In genomic region chr15:97033485-97033991, GRCm38 (mm10) we compare ENCODE assay signal across 13 mouse cellular contexts. TPM values are rescaled to one million over a fixed set of nuclear protein-coding genes. Genes with fewer than 3 reads are reported as not detected.
DNase-seq lines count a peak whose midpoint lies in the region; ATAC-seq lines count a peak whose summit lies in the region.
"Had no signal": no experiment of that assay in that cellular context is flagged by ENCODE, and none has a peak within 500 bp of the region (broad histone marks: within the 10 kb centered on the region; RNA-seq: fewer than 3 reads in every experiment).

No protein-coding gene starts in this region.

- peaks cover 8% of the 10 kb centered on the region; the same call in 1 of the 2 replicates for H3K36me3 ChIP-seq in heart, embryonic 12.5 days
- H3K36me3 ChIP-seq in neural tube, embryonic 15.5 days = no peaks in the 10 kb centered on the region

- peaks cover 25% of the 10 kb centered on the region for H3K4me1 ChIP-seq in heart, embryonic 12.5 days (replicated peaks)
- H3K4me1 ChIP-seq in neural tube, embryonic 15.5 days = no peaks in the 10 kb centered on the region

- 15% methylated on average over 9 of the region's 9 CpGs for WGBS in heart, embryonic 12.5 days
- WGBS in neural tube, embryonic 15.5 days = 56% methylated on average over 9 of the region's 9 CpGs

- no peak overlapping the region for H3K4me3 ChIP-seq in heart, embryonic 12.5 days
- no peak overlapping the region for H3K4me3 ChIP-seq in neural tube, embryonic 15.5 days (replicated peaks)

- no peaks in the 10 kb centered on the region for H3K27me3 ChIP-seq in heart, embryonic 12.5 days (replicated peaks)
- H3K27me3 ChIP-seq in neural tube, embryonic 15.5 days (replicated peaks) = no peaks in the 10 kb centered on the region

- H3K27ac ChIP-seq in heart, embryonic 12.5 days (ENCODE audit: poor library complexity, severe bottlenecking) = peak overlapping the region; percentile 86
- no peak overlapping the region for H3K27ac ChIP-seq in neural tube, embryonic 15.5 days (replicated peaks)

- no peaks in the 10 kb centered on the region for H3K9me3 ChIP-seq in heart, embryonic 12.5 days (replicated peaks)
- no peaks in the 10 kb centered on the region for H3K9me3 ChIP-seq in neural tube, embryonic 15.5 days (replicated peaks)

- peak; percentile 73 for ATAC-seq in heart, embryonic 12.5 days (ENCODE audit: insufficient number of reproducible peaks, low FRiP score)
- ATAC-seq in neural tube, embryonic 15.5 days (ENCODE audit: low FRiP score) = no peak
- ATAC-seq: CD4-positive, CD25-positive, alpha-beta regulatory T cell, adult 4 months; inflammation-experienced regulatory T-cells, adult 6 months had no signal

- no peak overlapping the region for H3K9ac ChIP-seq in heart, embryonic 12.5 days
- H3K9ac ChIP-seq in neural tube, embryonic 15.5 days (replicated peaks) = no peak overlapping the region

- intact Hi-C loops in heart, postnatal 25 days (cut with DNase I) = no loop called here

- H3K4me2 ChIP-seq in heart, embryonic 12.5 days = no peak overlapping the region
- H3K4me2 ChIP-seq in neural tube, embryonic 15.5 days = no peak overlapping the region

- no peak for DNase-seq in heart, postnatal 25 days (ENCODE audit: low spot score)
- peak; percentile 58 for DNase-seq in neural tube, embryonic 10.5 days (ENCODE audit: extremely low spot score, low spot score)
- peak; percentile 32 for DNase-seq in heart, postnatal 4 days
- peak; percentile 74 for DNase-seq in yolk sac, embryonic 10.5 days (ENCODE audit: low spot score)
- no peak for DNase-seq in spleen, postnatal 36 days (ENCODE audit: low spot score in 2 of 2)
- no peak for DNase-seq in adrenal gland, adult 2 months
- DNase-seq: cerebellum, adult 9-10 months; gastrocnemius, postnatal 25 days; lung, adult 2 months had no signal

RNA-seq across cellular contexts. Expression of gene Slc38a4, which starts 22.2 kb away (rescaled TPM):
- polyA plus RNA-seq in heart, embryonic 12.5 days (2016; fragmentation: Nextera tagmentation; extraction: Ambion mirVana) = 159 and 174 TPM in 2 replicates
- 10 to 100 TPM; 10.6 to 17.1 TPM for total RNA-seq in heart, postnatal 25 days (2021)
- 5.0 and 11.7 TPM in 2 replicates for polyA plus RNA-seq in neural tube, embryonic 15.5 days (2015; fragmentation: Nextera tagmentation; extraction: Ambion mirVana)
- total RNA-seq in heart, postnatal 4 days (2021) = 10 to 100 TPM; 76.1 to 79.8 TPM
- total RNA-seq in adrenal gland, adult 2 months (2021) = 1 to 10 TPM; 4.3 to 7.2 TPM
- polyA plus RNA-seq in adrenal gland, adult 2 months (2012; rRNA removed) = 0.90 and 1.8 TPM in 2 replicates
- polyA plus RNA-seq: CD4-positive, CD25-positive, alpha-beta regulatory T cell, adult 4 months; inflammation-experienced regulatory T-cells, adult 6 months had no signal

Comparison
In these comparisons a context has a peak if more than half of its experiments do, and no peak if none do; other contexts are left out.
1. DNase-seq: peak in neural tube, embryonic 10.5 days (single experiment), heart, postnatal 4 days (single experiment) and yolk sac, embryonic 10.5 days (single experiment); none in heart, postnatal 25 days (single experiment), spleen, postnatal 36 days (0 of 2) and adrenal gland, adult 2 months (single experiment).
2. RNA of gene Slc38a4, which starts 22.2 kb away (total RNA-seq): 76.1 to 79.8 TPM in heart, postnatal 4 days; 10.6 to 17.1 TPM in heart, postnatal 25 days and 4.3 to 7.2 TPM in adrenal gland, adult 2 months; every median in the first group is over 4 times any median in the second.